15 mouse cellular contexts compared by ENCODE assay signal in the genomic region with DNA sequence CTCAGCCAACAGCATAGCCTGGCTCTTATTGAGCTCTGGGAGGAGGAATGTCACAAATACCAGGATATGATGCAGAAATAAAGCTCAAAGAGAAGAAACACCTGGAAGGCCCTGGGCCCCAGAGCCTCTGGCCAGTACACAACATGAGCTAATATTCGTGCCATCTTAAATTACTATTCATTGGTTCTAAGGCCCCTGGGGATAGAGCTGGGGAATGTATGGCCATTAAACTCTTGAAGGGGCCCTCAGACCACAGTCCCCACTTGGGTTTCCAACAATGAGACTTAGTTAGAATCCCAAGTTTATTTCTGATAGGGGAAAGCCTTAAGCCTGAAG.
A peak's percentile ranks its signal among the peaks of the same experiment; 100 is the strongest.
DNase-seq lines count a peak whose midpoint lies in the region; ATAC-seq and TF ChIP-seq lines count a peak whose summit lies in the region.
"Had no signal": no experiment of that assay in that cellular context is flagged by ENCODE, and none has a peak within 500 bp of the region (broad histone marks: within the 10 kb centered on the region; RNA-seq: fewer than 3 reads in every experiment).

No protein-coding gene starts in this region.

- WGBS in kidney, postnatal 0 days: 30% methylated on average over 1 of the region's 1 CpGs
- WGBS in embryonic facial prominence, embryonic 11.5 days: 18% methylated on average over 1 of the region's 1 CpGs
- 13% methylated on average over 1 of the region's 1 CpGs for WGBS in limb, embryonic 15.5 days

- ATAC-seq in kidney, postnatal 0 days (replicated peaks; ENCODE audit: low FRiP score, low read depth): no peak
- ATAC-seq in embryonic facial prominence, embryonic 11.5 days (replicated peaks; ENCODE audit: insufficient number of reproducible peaks, low FRiP score, low TSS enrichment, low read depth): peak; percentile 51
- ATAC-seq in limb, embryonic 15.5 days (ENCODE audit: insufficient number of reproducible peaks, low FRiP score, low TSS enrichment, low read depth): peak; percentile 20; the same call in 1 of the 2 replicates
- ATAC-seq: forebrain, embryonic 15.5 days had no signal

- H3K9me3 ChIP-seq in kidney, postnatal 0 days (replicated peaks; ENCODE audit: low read length): no peaks in the 10 kb centered on the region
- H3K9me3 ChIP-seq in embryonic facial prominence, embryonic 11.5 days (replicated peaks; ENCODE audit: control insufficient read depth, low read length): no peaks in the 10 kb centered on the region
- no peaks in the 10 kb centered on the region for H3K9me3 ChIP-seq in limb, embryonic 15.5 days
- H3K9me3 ChIP-seq: forebrain, embryonic 15.5 days; liver, embryonic 15.5 days had no signal

- intact Hi-C loops in gastrocnemius, adult 2 months (cut with DNase I): no loop called here

- H3K9ac ChIP-seq in kidney, postnatal 0 days (ENCODE audit: low read depth, low read length): no peak overlapping the region
- no peak overlapping the region for H3K9ac ChIP-seq in embryonic facial prominence, embryonic 11.5 days (replicated peaks; ENCODE audit: low read length)
- no peak overlapping the region for H3K9ac ChIP-seq in limb, embryonic 15.5 days
- H3K9ac ChIP-seq: forebrain, embryonic 15.5 days; liver, embryonic 15.5 days had no signal

- H3K4me2 ChIP-seq in kidney, postnatal 0 days (ENCODE audit: low read length): no peak overlapping the region
- H3K4me2 ChIP-seq in embryonic facial prominence, embryonic 11.5 days (ENCODE audit: low read depth, low read length): 0 out of 2 replicates have a peak overlapping the region, but pooled peaks have one; percentile 8
- H3K4me2 ChIP-seq in limb, embryonic 15.5 days: peak overlapping the region; percentile 5; the same call in 1 of the 2 replicates
- H3K4me2 ChIP-seq: forebrain, embryonic 15.5 days; liver, embryonic 15.5 days; midbrain, embryonic 11.5 days had no signal

- H3K36me3 ChIP-seq in kidney, postnatal 0 days (ENCODE audit: insufficient read depth, low read length): no peaks in the 10 kb centered on the region
- H3K36me3 ChIP-seq in embryonic facial prominence, embryonic 11.5 days (replicated peaks; ENCODE audit: control insufficient read depth, insufficient read depth, low read depth, low read length): no peaks in the 10 kb centered on the region
- no peaks in the 10 kb centered on the region for H3K36me3 ChIP-seq in limb, embryonic 15.5 days
- H3K36me3 ChIP-seq: forebrain, embryonic 15.5 days; liver, embryonic 15.5 days had no signal

- H3K4me3 ChIP-seq in gastrocnemius, adult 2 months: peak overlapping the region; percentile 43; the same call in 1 of the 2 replicates
- H3K4me3 ChIP-seq in kidney, postnatal 0 days (replicated peaks; ENCODE audit: low read depth, low read length): no peak overlapping the region
- no peak overlapping the region for H3K4me3 ChIP-seq in embryonic facial prominence, embryonic 11.5 days (ENCODE audit: low read depth, low read length)
- no peak overlapping the region for H3K4me3 ChIP-seq in limb, embryonic 15.5 days
- H3K4me3 ChIP-seq: forebrain, embryonic 15.5 days; liver, embryonic 15.5 days had no signal

- peaks cover 14% of the 10 kb centered on the region for H3K4me1 ChIP-seq in kidney, postnatal 0 days (replicated peaks; ENCODE audit: insufficient read depth, low read length)
- peaks cover 8% of the 10 kb centered on the region for H3K4me1 ChIP-seq in embryonic facial prominence, embryonic 11.5 days (ENCODE audit: control insufficient read depth, insufficient read depth, low read length)
- peaks cover 62% of the 10 kb centered on the region for H3K4me1 ChIP-seq in limb, embryonic 15.5 days

- no peak for TF ChIP-seq CTCF in gastrocnemius, adult 2 months (IDR thresholded peaks at IDR 0.05)
- TF ChIP-seq CTCF in kidney, postnatal 0 days (IDR thresholded peaks at IDR 0.05; ENCODE audit: low read depth): no peak

- no peaks in the 10 kb centered on the region for H3K27me3 ChIP-seq in kidney, postnatal 0 days (ENCODE audit: insufficient read depth, low read length)
- H3K27me3 ChIP-seq in embryonic facial prominence, embryonic 11.5 days (ENCODE audit: control insufficient read depth, insufficient read depth, low read length): no peaks in the 10 kb centered on the region
- H3K27me3 ChIP-seq in limb, embryonic 15.5 days: no peaks in the 10 kb centered on the region
- H3K27me3 ChIP-seq: forebrain, embryonic 15.5 days; liver, embryonic 15.5 days had no signal

- peak overlapping the region; percentile 48; the same call in 1 of the 2 replicates for H3K27ac ChIP-seq in gastrocnemius, adult 2 months
- peak overlapping the region; percentile 37 for H3K27ac ChIP-seq in kidney, postnatal 0 days
- H3K27ac ChIP-seq in embryonic facial prominence, embryonic 11.5 days (replicated peaks; ENCODE audit: low read depth, low read length): peak overlapping the region; percentile 64; the same call in 1 of the 2 replicates
- H3K27ac ChIP-seq in limb, embryonic 15.5 days: peak overlapping the region; percentile 47
- H3K27ac ChIP-seq: forebrain, embryonic 15.5 days; liver, embryonic 15.5 days had no signal

- DNase-seq in gastrocnemius, adult 2 months: no peak
- DNase-seq in gastrocnemius, adult 18-20 months (ENCODE audit: low spot score): no peak
- DNase-seq in kidney, postnatal 0 days (ENCODE audit: low spot score): peak; percentile 57
- DNase-seq in kidney, adult 18-20 months: no peak
- DNase-seq in embryonic facial prominence, embryonic 11.5 days (ENCODE audit: low spot score): no peak
- no peak for DNase-seq in cerebellum, postnatal 25 days
- no peak for DNase-seq in right cerebral cortex, postnatal 36 days (ENCODE audit: low spot score in 2 of 2)
- DNase-seq: adrenal gland, postnatal 36 days; cerebellum, adult 8-10 months; gastrocnemius, postnatal 25 days; right cerebral cortex, postnatal 14 days had no signal
